Mouse (Mus musculus) urinary bladder, postnatal 25 days (tissue): Measurements from ENCODE around the gene Azin2.
A peak's percentile ranks its signal among the peaks of the same experiment; 100 is the strongest.

ENCODE experiments used
- DNase-seq: peaks from one replicate; pipeline ENCODE4 v3.0.0; 2022; ENCODE audit warnings: low spot score

The Azin2 gene

GRCm38 (mm10) chr4:128895841-128896240 is 66.4 kb downstream of the Azin2 start:
- DNase-seq, result no peak

- no peak for DNase-seq
Measured at GRCm38 (mm10) chr4:128894112-128894511, 68.1 kb downstream of the Azin2 start.

GRCm38 (mm10) chr4:128892188-128892587 is 70.1 kb downstream of the Azin2 start:
- DNase-seq, result no peak

- no peak for DNase-seq
Measured at GRCm38 (mm10) chr4:128891746-128892145, 70.5 kb downstream of the Azin2 start.

GRCm38 (mm10) chr4:128891157-128891556 is 71.1 kb downstream of the Azin2 start:
- DNase-seq, result no peak

GRCm38 (mm10) chr4:128889752-128890630 is 72.3 kb downstream of the Azin2 start:
- no peak for DNase-seq

GRCm38 (mm10) chr4:128888436-128888990 is 73.7 kb downstream of the Azin2 start:
- no peak for DNase-seq

- DNase-seq, result no peak
Measured at GRCm38 (mm10) chr4:128887641-128888091, 74.6 kb downstream of the Azin2 start.

GRCm38 (mm10) chr4:128887026-128887425 is 75.2 kb downstream of the Azin2 start:
- DNase-seq, result no peak

- no peak for DNase-seq
Measured at GRCm38 (mm10) chr4:128886571-128886970, 75.7 kb downstream of the Azin2 start.

- DNase-seq, result no peak
Measured at GRCm38 (mm10) chr4:128885540-128885939, 76.7 kb downstream of the Azin2 start.

- DNase-seq, result no peak
Measured at GRCm38 (mm10) chr4:128884711-128885095, 77.5 kb downstream of the Azin2 start.

- peak; percentile 45 for DNase-seq
Measured at GRCm38 (mm10) chr4:128883801-128884710, 78.2 kb downstream of the Azin2 start.

GRCm38 (mm10) chr4:128883379-128883781 is 78.9 kb downstream of the Azin2 start, which contains the start of gene Trim62:
Trim62 (plus strand) TSS chr4:128883580.
- peak; percentile 84 for DNase-seq
